Mouse (Mus musculus): ENCODE measurements around the gene Acvr1b. TPM values are rescaled to one million over a fixed set of nuclear protein-coding genes. Genes with fewer than 3 reads are reported as not detected.

Acvr1b gene
- polyA plus RNA-seq, 1 experiment from 2014 or later = 4.2 TPM

GRCm38 (mm10) chr15:101133993-101134704, 39.7 kb upstream of the Acvr1b start:
- DNase-seq (ENCODE audit: low spot score) = no peak
- WGBS = 21% methylated on average over 15 of the region's 15 CpGs
- no peak for ATAC-seq (replicated peaks; ENCODE audit: low FRiP score)
- no peak overlapping the region for H3K27ac ChIP-seq (ENCODE audit: low read depth, low read length)
- H3K4me1 ChIP-seq (replicated peaks; ENCODE audit: control insufficient read depth, insufficient read depth, low read length) = peaks cover 18% of the 10 kb centered on the region; the same call in 1 of the 2 replicates
- H3K4me3 ChIP-seq (ENCODE audit: low read depth, low read length) = no peak overlapping the region
- H3K27me3 ChIP-seq (replicated peaks; ENCODE audit: control insufficient read depth, insufficient read depth, low read length) = peaks cover 50% of the 10 kb centered on the region
- no peaks in the 10 kb centered on the region for H3K36me3 ChIP-seq (ENCODE audit: control insufficient read depth, insufficient read depth, low read length)
- no peaks in the 10 kb centered on the region for H3K9me3 ChIP-seq (ENCODE audit: control insufficient read depth, low read length)
- no peak overlapping the region for H3K4me2 ChIP-seq
- H3K9ac ChIP-seq (ENCODE audit: low read depth, low read length) = no peak overlapping the region

- ATAC-seq (replicated peaks; ENCODE audit: low FRiP score) = no peak
- DNase-seq (ENCODE audit: low spot score) = no peak
- Histone ChIP-seq H3K27ac (ENCODE audit: low read depth, low read length) (no peak overlapping the region), H3K4me2 (no peak overlapping the region), H3K4me1 (replicated peaks; ENCODE audit: control insufficient read depth, insufficient read depth, low read length) (peaks cover 31% of the 10 kb centered on the region), H3K36me3 (ENCODE audit: control insufficient read depth, insufficient read depth, low read length) (no peaks in the 10 kb centered on the region), H3K27me3 (replicated peaks; ENCODE audit: control insufficient read depth, insufficient read depth, low read length) (peaks cover 41% of the 10 kb centered on the region), H3K4me3 (ENCODE audit: low read depth, low read length) (no peak overlapping the region), H3K9me3 (ENCODE audit: control insufficient read depth, low read length) (no peaks in the 10 kb centered on the region), H3K9ac (ENCODE audit: low read depth, low read length) (no peak overlapping the region)
- WGBS = 61% methylated on average over 8 of the region's 8 CpGs
Observed at GRCm38 (mm10) chr15:101135405-101135804, 38.5 kb upstream of the Acvr1b start.

GRCm38 (mm10) chr15:101137455-101137854, 36.4 kb upstream of the Acvr1b start:
- H3K27me3 ChIP-seq (replicated peaks; ENCODE audit: control insufficient read depth, insufficient read depth, low read length) = peaks cover 22% of the 10 kb centered on the region
- WGBS = 78% methylated on average over 11 of the region's 11 CpGs
- peaks cover 29% of the 10 kb centered on the region for H3K4me1 ChIP-seq (replicated peaks; ENCODE audit: control insufficient read depth, insufficient read depth, low read length)

GRCm38 (mm10) chr15:101138675-101139074, 35.2 kb upstream of the Acvr1b start:
- DNase-seq (ENCODE audit: low spot score) (no peak), ATAC-seq (replicated peaks; ENCODE audit: low FRiP score) (no peak)
- Histone ChIP-seq H3K9me3 (ENCODE audit: control insufficient read depth, low read length) (no peaks in the 10 kb centered on the region), H3K4me1 (replicated peaks; ENCODE audit: control insufficient read depth, insufficient read depth, low read length) (peaks cover 33% of the 10 kb centered on the region), H3K27ac (ENCODE audit: low read depth, low read length) (no peak overlapping the region), H3K9ac (ENCODE audit: low read depth, low read length) (no peak overlapping the region), H3K4me3 (ENCODE audit: low read depth, low read length) (no peak overlapping the region), H3K4me2 (no peak overlapping the region), H3K27me3 (replicated peaks; ENCODE audit: control insufficient read depth, insufficient read depth, low read length) (peaks cover 12% of the 10 kb centered on the region; the same call in 1 of the 2 replicates), H3K36me3 (ENCODE audit: control insufficient read depth, insufficient read depth, low read length) (no peaks in the 10 kb centered on the region)
- WGBS = 73% methylated on average over 3 of the region's 3 CpGs

More at GRCm38 (mm10) chr15:101137455-101137854, 36.4 kb upstream of the Acvr1b start:
- no peak overlapping the region for H3K27ac ChIP-seq (ENCODE audit: low read depth, low read length)
- no peaks in the 10 kb centered on the region for H3K9me3 ChIP-seq (ENCODE audit: control insufficient read depth, low read length)
- ATAC-seq (replicated peaks; ENCODE audit: low FRiP score) (no peak), DNase-seq (ENCODE audit: low spot score) (no peak)
- H3K36me3 ChIP-seq (ENCODE audit: control insufficient read depth, insufficient read depth, low read length) = no peaks in the 10 kb centered on the region
- no peak overlapping the region for H3K9ac ChIP-seq (ENCODE audit: low read depth, low read length)
- no peak overlapping the region for H3K4me3 ChIP-seq (ENCODE audit: low read depth, low read length)
- no peak overlapping the region for H3K4me2 ChIP-seq

GRCm38 (mm10) chr15:101139885-101140284, 34.0 kb upstream of the Acvr1b start:
- H3K9me3 ChIP-seq (ENCODE audit: control insufficient read depth, low read length) = no peaks in the 10 kb centered on the region
- peaks cover 7% of the 10 kb centered on the region; the same call in 1 of the 2 replicates for H3K27me3 ChIP-seq (replicated peaks; ENCODE audit: control insufficient read depth, insufficient read depth, low read length)
- peak; percentile 69 for ATAC-seq (replicated peaks; ENCODE audit: low FRiP score)
- no peak overlapping the region for H3K4me2 ChIP-seq
- no peak overlapping the region for H3K4me3 ChIP-seq (ENCODE audit: low read depth, low read length)
- no peaks in the 10 kb centered on the region for H3K36me3 ChIP-seq (ENCODE audit: control insufficient read depth, insufficient read depth, low read length)
- WGBS = 11% methylated on average over 12 of the region's 12 CpGs
- H3K27ac ChIP-seq (ENCODE audit: low read depth, low read length) = no peak overlapping the region
- no peak overlapping the region for H3K9ac ChIP-seq (ENCODE audit: low read depth, low read length)
- H3K4me1 ChIP-seq (replicated peaks; ENCODE audit: control insufficient read depth, insufficient read depth, low read length) = peaks cover 26% of the 10 kb centered on the region
- DNase-seq (ENCODE audit: low spot score) = no peak

- peak overlapping the region; percentile 20; the same call in 1 of the 2 replicates for H3K4me2 ChIP-seq
Observed at GRCm38 (mm10) chr15:101140587-101140986, 33.3 kb upstream of the Acvr1b start.

GRCm38 (mm10) chr15:101141061-101141541, 32.8 kb upstream of the Acvr1b start:
- Histone ChIP-seq H3K4me1 (replicated peaks; ENCODE audit: control insufficient read depth, insufficient read depth, low read length) (peaks cover 33% of the 10 kb centered on the region), H3K27me3 (replicated peaks; ENCODE audit: control insufficient read depth, insufficient read depth, low read length) (peaks cover 7% of the 10 kb centered on the region; the same call in 1 of the 2 replicates), H3K9ac (ENCODE audit: low read depth, low read length) (no peak overlapping the region), H3K27ac (ENCODE audit: low read depth, low read length) (no peak overlapping the region), H3K9me3 (ENCODE audit: control insufficient read depth, low read length) (no peaks in the 10 kb centered on the region), H3K4me3 (ENCODE audit: low read depth, low read length) (no peak overlapping the region), H3K4me2 (peak overlapping the region; percentile 20; the same call in 1 of the 2 replicates), H3K36me3 (ENCODE audit: control insufficient read depth, insufficient read depth, low read length) (no peaks in the 10 kb centered on the region)
- ATAC-seq (replicated peaks; ENCODE audit: low FRiP score) (peak; percentile 78), DNase-seq (ENCODE audit: low spot score) (no peak)
- WGBS = 3% methylated on average over 14 of the region's 14 CpGs

More at GRCm38 (mm10) chr15:101140587-101140986, 33.3 kb upstream of the Acvr1b start:
- Histone ChIP-seq H3K27ac (ENCODE audit: low read depth, low read length) (no peak overlapping the region), H3K4me3 (ENCODE audit: low read depth, low read length) (no peak overlapping the region), H3K4me1 (replicated peaks; ENCODE audit: control insufficient read depth, insufficient read depth, low read length) (peaks cover 30% of the 10 kb centered on the region), H3K27me3 (replicated peaks; ENCODE audit: control insufficient read depth, insufficient read depth, low read length) (peaks cover 7% of the 10 kb centered on the region; the same call in 1 of the 2 replicates), H3K36me3 (ENCODE audit: control insufficient read depth, insufficient read depth, low read length) (no peaks in the 10 kb centered on the region), H3K9me3 (ENCODE audit: control insufficient read depth, low read length) (no peaks in the 10 kb centered on the region), H3K9ac (ENCODE audit: low read depth, low read length) (no peak overlapping the region)
- no peak for DNase-seq (ENCODE audit: low spot score)
- ATAC-seq (replicated peaks; ENCODE audit: low FRiP score) = no peak
- 31% methylated on average over 6 of the region's 6 CpGs for WGBS

GRCm38 (mm10) chr15:101142672-101143071, 31.2 kb upstream of the Acvr1b start:
- H3K4me3 ChIP-seq (ENCODE audit: low read depth, low read length) = no peak overlapping the region
- no peak overlapping the region for H3K27ac ChIP-seq (ENCODE audit: low read depth, low read length)
- no peak overlapping the region for H3K9ac ChIP-seq (ENCODE audit: low read depth, low read length)
- no peaks in the 10 kb centered on the region for H3K36me3 ChIP-seq (ENCODE audit: control insufficient read depth, insufficient read depth, low read length)
- 0 out of 2 replicates have a peak, but pooled peaks cover 3% of the 10 kb centered on the region for H3K27me3 ChIP-seq (replicated peaks; ENCODE audit: control insufficient read depth, insufficient read depth, low read length)
- no peak overlapping the region for H3K4me2 ChIP-seq
- DNase-seq (ENCODE audit: low spot score) (no peak), ATAC-seq (replicated peaks; ENCODE audit: low FRiP score) (no peak)
- H3K4me1 ChIP-seq (replicated peaks; ENCODE audit: control insufficient read depth, insufficient read depth, low read length) = peaks cover 47% of the 10 kb centered on the region
- H3K9me3 ChIP-seq (ENCODE audit: control insufficient read depth, low read length) = no peaks in the 10 kb centered on the region
- 48% methylated on average over 8 of the region's 8 CpGs for WGBS

GRCm38 (mm10) chr15:101143494-101143893, 30.4 kb upstream of the Acvr1b start:
- Histone ChIP-seq H3K27ac (ENCODE audit: low read depth, low read length) (no peak overlapping the region), H3K4me1 (replicated peaks; ENCODE audit: control insufficient read depth, insufficient read depth, low read length) (peaks cover 54% of the 10 kb centered on the region), H3K9ac (ENCODE audit: low read depth, low read length) (no peak overlapping the region), H3K4me2 (no peak overlapping the region), H3K4me3 (ENCODE audit: low read depth, low read length) (no peak overlapping the region), H3K9me3 (ENCODE audit: control insufficient read depth, low read length) (no peaks in the 10 kb centered on the region), H3K36me3 (ENCODE audit: control insufficient read depth, insufficient read depth, low read length) (no peaks in the 10 kb centered on the region), H3K27me3 (replicated peaks; ENCODE audit: control insufficient read depth, insufficient read depth, low read length) (0 out of 2 replicates have a peak, but pooled peaks cover 3% of the 10 kb centered on the region)
- no peak for ATAC-seq (replicated peaks; ENCODE audit: low FRiP score)
- 50% methylated on average over 8 of the region's 8 CpGs for WGBS
- no peak for DNase-seq (ENCODE audit: low spot score)

Measured in liver, embryonic 11.5 days (tissue).